Mouse (Mus musculus): Measurements from ENCODE around the gene Parg.

- no peak for TF ChIP-seq CTCF (IDR thresholded peaks at IDR 0.05 in 2 of 3, conservative IDR thresholded peaks at IDR 0.05 in 1 of 3; ENCODE audit: control insufficient read depth in 1 of 3, insufficient read depth in 1 of 3, low read depth in 2 of 3, low read length in 3 of 3, poor library complexity in 1 of 3, severe bottlenecking in 1 of 3)
- no peak for TF ChIP-seq POLR2A (IDR thresholded peaks at IDR 0.05; ENCODE audit: control insufficient read depth in 1 of 2, insufficient read depth in 1 of 2, low read depth in 1 of 2, low read length in 2 of 2, poor library complexity in 1 of 2)
- TF ChIP-seq TBP (IDR thresholded peaks at IDR 0.05; ENCODE audit: low read depth, low read length): no peak
- TF ChIP-seq ETS1 (IDR thresholded peaks at IDR 0.05; ENCODE audit: low read depth, low read length): no peak
- no peak for TF ChIP-seq EP300 (IDR thresholded peaks at IDR 0.05; ENCODE audit: low read depth in 1 of 2, low read length in 2 of 2)
- TF ChIP-seq ZNF384 (IDR thresholded peaks at IDR 0.05; ENCODE audit: low read depth, low read length): no peak
- TF ChIP-seq E2F4 (IDR thresholded peaks at IDR 0.05; ENCODE audit: borderline replicate concordance, low read depth, low read length): no peak
- TF ChIP-seq MAZ (IDR thresholded peaks at IDR 0.05; ENCODE audit: low read depth, low read length): no peak
- TF ChIP-seq MAX (IDR thresholded peaks at IDR 0.05; ENCODE audit: low read length): no peak
- no peak for TF ChIP-seq MYB (IDR thresholded peaks at IDR 0.05; ENCODE audit: low read depth, low read length)
- no peak for TF ChIP-seq ZMIZ1 (IDR thresholded peaks at IDR 0.05; ENCODE audit: low read depth, low read length)
- no peak for TF ChIP-seq SIN3A (IDR thresholded peaks at IDR 0.05; ENCODE audit: low read length)
- no peak for TF ChIP-seq JUND (IDR thresholded peaks at IDR 0.05; ENCODE audit: low read depth, low read length)
- TF ChIP-seq POLR2AphosphoS2 (IDR thresholded peaks at IDR 0.05; ENCODE audit: low read length): no peak
Observed at GRCm38 (mm10) chr14:32344176-32344575, 142.4 kb downstream of the Parg start.

All from MEL (cell line).